Mouse (Mus musculus) lung, postnatal 0 days (tissue): ENCODE measurements around the gene Csrnp3. TPM values are rescaled to one million over a fixed set of nuclear protein-coding genes. Genes with fewer than 3 reads are reported as not detected.

Experiments
- ATAC-seq: fragments of 200-750 bp; cut with Nextera tagmentation; 2 replicates; pipeline ENCODE4 v1.8.0; 2017; ENCODE audit warnings: moderate library complexity
- DNase-seq: peaks from one replicate; pipeline ENCODE4 v3.0.0-alpha.2; 2016; ENCODE audit warnings: low spot score
- H3K27ac ChIP-seq: fragments of 300-500 bp; sonication (generic); 2 replicates; pipeline ENCODE4 v1.5.1; 2014; ENCODE audit warnings: antibody characterized with exemption, mild to moderate bottlenecking, low read length, mixed read lengths
- H3K27me3 ChIP-seq: fragments of 300-500 bp; sonication (generic); replicated peaks from 2 replicates; pipeline ENCODE4 v1.6.1; 2014; ENCODE audit warnings: low read length, mixed read lengths; ENCODE audit not compliant: insufficient read depth
- H3K36me3 ChIP-seq: fragments of 300-500 bp; sonication (generic); 2 replicates; pipeline ENCODE4 v1.6.1; 2014; ENCODE audit warnings: low read length, mixed read lengths; ENCODE audit not compliant: insufficient read depth
- H3K4me1 ChIP-seq: fragments of 300-500 bp; sonication (generic); 2 replicates; pipeline ENCODE4 v1.6.1; 2014; ENCODE audit warnings: antibody characterized with exemption, low read depth, low read length, mixed read lengths; ENCODE audit not compliant: insufficient read depth
- H3K4me2 ChIP-seq: fragments of 300-500 bp; sonication (generic); replicated peaks from 2 replicates; pipeline ENCODE4 v1.6.1; 2014; ENCODE audit warnings: low read depth, mild to moderate bottlenecking, low read length, moderate library complexity, mixed read lengths
- H3K4me3 ChIP-seq: fragments of 300-500 bp; sonication (generic); 2 replicates; pipeline ENCODE4 v1.5.1; 2014; ENCODE audit warnings: low read depth, low read length
- H3K9ac ChIP-seq: fragments of 300-500 bp; sonication (generic); replicated peaks from 2 replicates; pipeline ENCODE4 v1.6.1; 2014; ENCODE audit warnings: low read depth, mild to moderate bottlenecking
- H3K9me3 ChIP-seq: fragments of 300-500 bp; sonication (generic); 2 replicates; pipeline ENCODE4 v1.6.1; 2016; ENCODE audit warnings: low read length, mixed read lengths
- CTCF ChIP-seq: IDR thresholded peaks from 2 replicates; pipeline ENCODE4 v1.5.1; 2016; ENCODE audit warnings: antibody characterized with exemption, mild to moderate bottlenecking
- EP300 ChIP-seq: IDR thresholded peaks from 2 replicates; pipeline ENCODE4 v1.6.1; 2016; ENCODE audit warnings: antibody characterized with exemption, mild to moderate bottlenecking, control low read depth
- whole genome bisulfite sequencing: fragments of 180-500 bp; shearing (Covaris S2); extraction: QIAGEN DNeasy Blood & Tissue Kit; methylation state at CpG from one replicate; pipeline ENCODE4 v1.1.7; 2014; 5-methylcytosine and 5-hydroxymethylcytosine counted together
- polyA plus RNA-seq: library from polyadenylated mRNA; unstranded; fragments of >200 nt; fragmentation: Nextera tagmentation; extraction: Ambion mirVana; gene quantifications from 2 replicates; pipeline ENCODE4 v1.2.1, GENCODE M21; 2015

The Csrnp3 gene
- polyA plus RNA-seq, 1 experiment from 2014 or later = 0.06 TPM

- no peak for DNase-seq
- H3K4me1 ChIP-seq = no peaks in the 10 kb centered on the region
- no peak overlapping the region for H3K27ac ChIP-seq
- TF ChIP-seq EP300 = no peak
- TF ChIP-seq CTCF = no peak
- no peaks in the 10 kb centered on the region for H3K9me3 ChIP-seq
- H3K4me3 ChIP-seq = no peak overlapping the region
- H3K36me3 ChIP-seq = no peaks in the 10 kb centered on the region
- no peaks in the 10 kb centered on the region for H3K27me3 ChIP-seq
- 49% methylated on average over 14 of the region's 14 CpGs for WGBS
- ATAC-seq = no peak
- H3K9ac ChIP-seq = no peak overlapping the region
- H3K4me2 ChIP-seq = no peak overlapping the region
Measured at GRCm38 (mm10) chr2:65993371-65993770, 147.8 kb downstream of the Csrnp3 start.

GRCm38 (mm10) chr2:65994886-65995468, 149.4 kb downstream of the Csrnp3 start:
- no peaks in the 10 kb centered on the region for H3K9me3 ChIP-seq
- H3K4me2 ChIP-seq = no peak overlapping the region
- ATAC-seq (no peak), DNase-seq (no peak)
- no peaks in the 10 kb centered on the region for H3K27me3 ChIP-seq
- H3K36me3 ChIP-seq = no peaks in the 10 kb centered on the region
- no peak overlapping the region for H3K9ac ChIP-seq
- no peak overlapping the region for H3K27ac ChIP-seq
- no peak overlapping the region for H3K4me3 ChIP-seq
- H3K4me1 ChIP-seq = no peaks in the 10 kb centered on the region
- TF ChIP-seq EP300 = no peak
- TF ChIP-seq CTCF = no peak
- 44% methylated on average over 13 of the region's 13 CpGs for WGBS

DNA sequence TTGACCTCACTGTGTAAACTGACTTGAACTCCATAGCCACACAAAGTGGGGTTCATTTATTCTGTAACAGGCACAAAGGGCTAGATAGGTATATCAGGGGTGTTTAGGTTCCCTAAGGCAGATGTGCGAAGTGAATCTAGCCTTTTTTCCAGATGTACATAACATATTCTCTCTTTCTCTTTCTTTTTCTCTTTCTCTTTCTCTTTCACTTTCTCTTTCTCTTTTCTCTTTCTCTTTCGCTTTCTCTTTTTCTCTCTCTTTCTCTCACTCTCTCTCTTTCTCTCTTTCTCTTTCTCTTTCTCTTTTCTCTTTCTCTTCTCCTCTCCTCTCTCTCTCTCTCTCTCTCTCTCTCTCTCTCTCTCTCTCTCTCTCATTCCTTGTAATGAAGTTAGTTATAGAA, 153.2 kb downstream of the Csrnp3 start:
- no peaks in the 10 kb centered on the region for H3K36me3 ChIP-seq
- no peaks in the 10 kb centered on the region for H3K9me3 ChIP-seq
- DNase-seq (no peak), ATAC-seq (no peak)
- TF ChIP-seq CTCF (no peak), EP300 (no peak)
- no peak overlapping the region for H3K9ac ChIP-seq
- H3K27ac ChIP-seq = no peak overlapping the region
- no peak overlapping the region for H3K4me2 ChIP-seq
- H3K4me3 ChIP-seq = no peak overlapping the region
- H3K4me1 ChIP-seq = no peaks in the 10 kb centered on the region
- H3K27me3 ChIP-seq = no peaks in the 10 kb centered on the region
- 90% methylated on average over 2 of the region's 2 CpGs for WGBS

DNA sequence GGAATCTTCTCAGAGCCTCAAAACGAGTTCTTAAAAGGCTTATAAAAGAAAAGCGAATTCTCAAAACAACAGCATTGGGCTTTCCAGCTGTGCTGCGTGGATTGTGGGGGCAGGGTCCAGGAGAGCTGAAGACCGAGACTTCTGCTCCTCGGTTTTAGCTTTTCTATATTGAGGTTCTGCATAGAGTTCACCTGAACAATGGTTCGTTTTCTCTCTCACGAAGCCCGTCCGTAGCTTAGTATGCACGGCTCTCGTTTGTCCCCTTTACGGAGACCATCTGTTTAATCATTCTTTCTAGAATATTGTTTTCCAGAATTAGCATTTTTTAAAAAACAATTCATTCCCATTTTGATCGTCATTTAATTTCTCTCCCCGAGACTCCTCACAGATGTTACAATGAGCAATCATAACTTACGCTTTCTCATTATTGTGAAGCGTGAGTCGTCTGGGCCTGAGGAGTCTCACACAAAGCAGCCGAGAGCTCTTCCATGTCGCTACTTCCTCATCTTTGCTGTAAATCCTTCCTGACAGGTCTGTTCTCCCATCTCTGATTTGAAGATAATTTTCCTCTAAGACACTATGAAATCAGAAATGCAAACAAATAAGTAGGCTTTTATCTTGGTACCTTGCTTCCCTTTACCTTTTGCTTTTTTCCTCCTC, 163.6 kb downstream of the Csrnp3 start:
- Histone ChIP-seq H3K4me1 (no peaks in the 10 kb centered on the region), H3K9ac (no peak overlapping the region), H3K4me2 (no peak overlapping the region), H3K27me3 (no peaks in the 10 kb centered on the region), H3K27ac (no peak overlapping the region), H3K9me3 (no peaks in the 10 kb centered on the region), H3K4me3 (no peak overlapping the region), H3K36me3 (no peaks in the 10 kb centered on the region)
- 85% methylated on average over 19 of the region's 19 CpGs for WGBS
- TF ChIP-seq EP300 (no peak), CTCF (no peak)
- DNase-seq = no peak
- no peak for ATAC-seq

DNA sequence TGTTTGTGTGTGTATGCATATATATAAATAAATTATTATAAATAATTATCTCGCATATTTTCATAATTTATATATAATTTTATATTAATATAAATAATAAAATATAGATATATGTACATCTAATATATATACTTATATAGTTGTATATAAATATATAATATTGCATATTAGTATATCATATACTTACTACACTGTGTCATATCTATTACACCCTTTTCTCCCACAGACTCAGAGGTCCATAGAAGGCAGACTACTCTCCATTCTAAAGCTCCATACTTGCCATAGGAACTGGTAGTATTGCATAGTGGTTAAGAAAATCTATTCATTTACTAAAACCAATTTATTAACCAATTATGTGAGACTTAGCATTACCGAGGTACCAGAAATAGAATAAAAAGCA, 164.1 kb downstream of the Csrnp3 start:
- no peak for DNase-seq
- Histone ChIP-seq H3K4me3 (no peak overlapping the region), H3K9me3 (no peaks in the 10 kb centered on the region), H3K27ac (no peak overlapping the region), H3K4me2 (no peak overlapping the region), H3K36me3 (no peaks in the 10 kb centered on the region), H3K9ac (no peak overlapping the region), H3K27me3 (no peaks in the 10 kb centered on the region), H3K4me1 (no peaks in the 10 kb centered on the region)
- TF ChIP-seq CTCF (no peak), EP300 (no peak)
- ATAC-seq = no peak
- WGBS = 81% methylated on average over 2 of the region's 2 CpGs

- Histone ChIP-seq H3K4me2 (no peak overlapping the region), H3K4me1 (no peaks in the 10 kb centered on the region), H3K27ac (no peak overlapping the region), H3K4me3 (no peak overlapping the region), H3K9ac (no peak overlapping the region), H3K9me3 (no peaks in the 10 kb centered on the region), H3K27me3 (no peaks in the 10 kb centered on the region), H3K36me3 (no peaks in the 10 kb centered on the region)
- WGBS = 82% methylated on average over 9 of the region's 9 CpGs
- no peak for ATAC-seq
- no peak for DNase-seq
- TF ChIP-seq CTCF = no peak
- TF ChIP-seq EP300 = no peak
Measured at GRCm38 (mm10) chr2:66018711-66019110, 173.1 kb downstream of the Csrnp3 start.
